Mouse (Mus musculus) CH12.LX (cell line): ENCODE measurements around the gene Dclk1. TPM values are rescaled to one million over a fixed set of nuclear protein-coding genes. Genes with fewer than 3 reads are reported as not detected.

Source experiments
- DNase-seq: peaks from one replicate; pipeline ENCODE4 v3.0.0-alpha.2; 2013; ENCODE audit errors: extremely low read depth
- H3K27ac ChIP-seq: 2 replicates; pipeline ENCODE4 v1.5.1; 2012; ENCODE audit warnings: low read depth, mild to moderate bottlenecking, control low read depth, moderate library complexity; ENCODE audit not compliant: insufficient read depth
- H3K27me3 ChIP-seq: replicated peaks from 2 replicates; pipeline ENCODE3; 2012; ENCODE audit warnings: inconsistent platforms
- H3K36me3 ChIP-seq, 2 experiments: replicated peaks in 1 of 2; 2 replicates each; pipeline versions ENCODE3 to v1.6.1; 2012; ENCODE audit warnings: inconsistent platforms in 1 of 2, low read length in 1 of 2, mild to moderate bottlenecking in 1 of 2, mixed read lengths in 1 of 2, moderate library complexity in 1 of 2; ENCODE audit not compliant: control insufficient read depth in 1 of 2, insufficient read depth in 1 of 2
- H3K4me1 ChIP-seq, 2 experiments: 2 replicates each; pipeline ENCODE4 v1.6.1; 2012; ENCODE audit warnings: inconsistent platforms in 1 of 2, moderate library complexity in 1 of 2; ENCODE audit not compliant: insufficient read depth in 2 of 2, control insufficient read depth in 1 of 2
- H3K4me2 ChIP-seq: 2 replicates; pipeline ENCODE4 v1.6.1; 2012; ENCODE audit warnings: low read depth, mild to moderate bottlenecking, control low read depth; ENCODE audit not compliant: poor library complexity, insufficient read depth, severe bottlenecking
- H3K4me3 ChIP-seq, 3 experiments: fragments of 150-350 bp in 1 of 3; sonication (generic) in 1 of 3; replicated peaks in 1 of 3; 2 replicates each; pipeline versions ENCODE3 to v1.5.1; 2011 to 2012; ENCODE audit warnings: low read depth in 2 of 3, low read length in 2 of 3, mild to moderate bottlenecking in 2 of 3, moderate library complexity in 2 of 3, control low read depth in 1 of 3, improper control_type of control experiment in 1 of 3, inconsistent platforms in 1 of 3, mixed read lengths in 1 of 3; ENCODE audit not compliant: poor library complexity in 1 of 3
- H3K79me2 ChIP-seq: replicated peaks from 2 replicates; pipeline ENCODE4 v1.6.1; 2012; ENCODE audit warnings: mild to moderate bottlenecking, moderate library complexity; ENCODE audit not compliant: control insufficient read depth, poor library complexity, insufficient read depth, severe bottlenecking; ENCODE audit errors: extremely low read depth
- H3K9ac ChIP-seq: 2 replicates; pipeline ENCODE4 v1.6.1; 2012; ENCODE audit warnings: low read depth, mild to moderate bottlenecking, control low read depth, moderate library complexity; ENCODE audit not compliant: insufficient read depth
- H3K9me3 ChIP-seq: replicated peaks from 2 replicates; pipeline ENCODE3; 2012; ENCODE audit warnings: low read length, inconsistent platforms, mixed read lengths
- CHD1 ChIP-seq: IDR thresholded peaks from 2 replicates; pipeline ENCODE4 v1.6.1; 2012; ENCODE audit warnings: low read depth, low read length, improper control_type of control experiment, inconsistent platforms
- ELF1 ChIP-seq: IDR thresholded peaks from 2 replicates; pipeline ENCODE4 v1.6.1; 2014; ENCODE audit warnings: low read depth, mild to moderate bottlenecking, inconsistent platforms, low read length, improper control_type of control experiment
- HCFC1 ChIP-seq: IDR thresholded peaks from 2 replicates; pipeline ENCODE4 v1.6.1; 2012; ENCODE audit warnings: low read depth, mild to moderate bottlenecking, inconsistent platforms, low read length, improper control_type of control experiment
- IRF4 ChIP-seq: IDR thresholded peaks from 2 replicates; pipeline ENCODE4 v1.6.1; 2014; ENCODE audit warnings: low read depth, mild to moderate bottlenecking, inconsistent platforms, low read length, improper control_type of control experiment
- JUN ChIP-seq: IDR thresholded peaks from 2 replicates; pipeline ENCODE4 v1.6.1; 2011; ENCODE audit warnings: low read depth, mild to moderate bottlenecking, low read length, improper control_type of control experiment, moderate library complexity; ENCODE audit not compliant: insufficient read depth
- KAT2A ChIP-seq: IDR thresholded peaks from 2 replicates; pipeline ENCODE4 v1.6.1; 2012; ENCODE audit warnings: low read length, improper control_type of control experiment, inconsistent platforms; ENCODE audit not compliant: insufficient replicate concordance
- MAFK ChIP-seq: IDR thresholded peaks from 2 replicates; pipeline ENCODE4 v1.6.1; 2011; ENCODE audit warnings: low read length, improper control_type of control experiment; ENCODE audit not compliant: insufficient replicate concordance
- MYC ChIP-seq: IDR thresholded peaks from 2 replicates; pipeline ENCODE4 v1.6.1; 2011; ENCODE audit warnings: low read depth, mild to moderate bottlenecking, improper control_type of control experiment, low read length
- NELFE ChIP-seq: IDR thresholded peaks from 2 replicates; pipeline ENCODE4 v1.6.1; 2011; ENCODE audit warnings: low read depth, low read length, improper control_type of control experiment
- RCOR1 ChIP-seq: conservative IDR thresholded peaks from 2 replicates; pipeline ENCODE4 v1.6.1; 2012; ENCODE audit warnings: low read depth, mild to moderate bottlenecking, inconsistent platforms, low read length, improper control_type of control experiment
- SMC3 ChIP-seq: IDR thresholded peaks from 2 replicates; pipeline ENCODE4 v1.6.1; 2011; ENCODE audit warnings: low read depth, low read length, improper control_type of control experiment
- TCF12 ChIP-seq: IDR thresholded peaks from 2 replicates; pipeline ENCODE4 v1.6.1; 2014; ENCODE audit warnings: low read depth, mild to moderate bottlenecking, inconsistent platforms, low read length, improper control_type of control experiment
- UBTF ChIP-seq: IDR thresholded peaks from 2 replicates; pipeline ENCODE4 v1.6.1; 2012; ENCODE audit warnings: low read depth, mild to moderate bottlenecking, inconsistent platforms, low read length, improper control_type of control experiment, moderate library complexity
- ZC3H11A ChIP-seq: IDR thresholded peaks from 2 replicates; pipeline ENCODE4 v1.6.1; 2012; ENCODE audit warnings: low read depth, mild to moderate bottlenecking, inconsistent platforms, low read length, improper control_type of control experiment
- ZKSCAN1 ChIP-seq: IDR thresholded peaks from 2 replicates; pipeline ENCODE4 v1.6.1; 2012; ENCODE audit warnings: low read depth, inconsistent platforms, low read length, improper control_type of control experiment, borderline replicate concordance
- ZNF384 ChIP-seq: IDR thresholded peaks from 2 replicates; pipeline ENCODE4 v1.6.1; 2012; ENCODE audit warnings: low read depth, low read length, improper control_type of control experiment, inconsistent platforms
- dilution Hi-C: fragments of 300-500 bp; cut with MboI; formaldehyde crosslinking; loops from 2 replicates; pipeline ENCODE4 v1.14.3; 2020; ENCODE audit warnings: low sequenced_read_pairs; ENCODE audit not compliant: extremely low pct_unique_long_range_greater_than_20kb, extremely low pct_ligation_motif_present
- in situ Hi-C: fragments of 300-500 bp; cut with MboI; formaldehyde crosslinking; loops from 3 replicates; pipeline ENCODE4 v1.14.3; 2019; ENCODE audit warnings: low sequenced_read_pairs, low pct_ligation_motif_present, low pct_unique_long_range_greater_than_20kb, mixed read lengths
- polyA plus RNA-seq: library from polyadenylated mRNA; unstranded; fragments of >175 nt; gene quantifications from 2 replicates; pipeline ENCODE4 v1.2.1, GENCODE M21; 2012; ENCODE audit warnings: low read depth; ENCODE audit not compliant: insufficient read length
- total RNA-seq, 2 experiments: library from RNA; depleted of rRNA; stranded (reverse); fragments of 300-350 nt in 1 of 2; fragments of >200 nt in 1 of 2; gene quantifications; 2 replicates each; pipeline ENCODE4 v1.2.3; 2012 to 2014

Dclk1 gene
- total and polyA plus RNA-seq, 3 experiments = not detected

GRCm38 (mm10) chr3:55495866-55496265, 253.7 kb downstream of the Dclk1 start:
- in situ Hi-C loops (no loop called here), dilution Hi-C loops (no loop called here)
- H3K4me1 ChIP-seq = no peaks in the 10 kb centered on the region
- no peaks in the 10 kb centered on the region for H3K27me3 ChIP-seq
- DNase-seq = no peak
- H3K9ac ChIP-seq = no peak overlapping the region
- H3K4me3 ChIP-seq = no peak overlapping the region
- TF ChIP-seq MAFK (no peak), NELFE (no peak), UBTF (no peak), IRF4 (no peak), ELF1 (no peak), HCFC1 (no peak), ZNF384 (no peak), TCF12 (no peak)
- no peak overlapping the region for H3K27ac ChIP-seq
- H3K79me2 ChIP-seq = no peaks in the 10 kb centered on the region
- no peak overlapping the region for H3K4me2 ChIP-seq
- H3K9me3 ChIP-seq = peaks cover 54% of the 10 kb centered on the region
- no peaks in the 10 kb centered on the region for H3K36me3 ChIP-seq

- no peak overlapping the region for H3K4me2 ChIP-seq
- no peak for DNase-seq
- no peaks in the 10 kb centered on the region for H3K79me2 ChIP-seq
- dilution Hi-C loops (no loop called here), in situ Hi-C loops (no loop called here)
- no peak for TF ChIP-seq KAT2A
- TF ChIP-seq ZC3H11A = no peak
- no peak for TF ChIP-seq MYC
- H3K4me3 ChIP-seq = no peak overlapping the region
- no peak overlapping the region for H3K9ac ChIP-seq
- no peaks in the 10 kb centered on the region for H3K36me3 ChIP-seq
- H3K9me3 ChIP-seq = peaks cover 50% of the 10 kb centered on the region
- no peak overlapping the region for H3K27ac ChIP-seq
- H3K4me1 ChIP-seq = no peaks in the 10 kb centered on the region
- H3K27me3 ChIP-seq = no peaks in the 10 kb centered on the region
Measured at GRCm38 (mm10) chr3:55496462-55496941, 254.3 kb downstream of the Dclk1 start.

GRCm38 (mm10) chr3:55499298-55499697, 257.1 kb downstream of the Dclk1 start:
- Histone ChIP-seq H3K4me2 (no peak overlapping the region), H3K9ac (no peak overlapping the region), H3K79me2 (no peaks in the 10 kb centered on the region), H3K27ac (no peak overlapping the region), H3K27me3 (no peaks in the 10 kb centered on the region), H3K36me3 (no peaks in the 10 kb centered on the region), H3K4me3 (no peak overlapping the region), H3K9me3 (peaks cover 52% of the 10 kb centered on the region), H3K4me1 (no peaks in the 10 kb centered on the region)
- dilution Hi-C loops (no loop called here), in situ Hi-C loops (no loop called here)
- no peak for DNase-seq
- TF ChIP-seq JUN (no peak), CHD1 (no peak), RCOR1 (no peak), UBTF (no peak), SMC3 (no peak), ZKSCAN1 (no peak)
